Mouse (Mus musculus): ENCODE data around the gene Fam234b.

Fam234b gene

GRCm38 (mm10) chr6:135267221-135267620 lies 69.4 kb downstream of the Fam234b start:
- no peak for DNase-seq (ENCODE audit: low read depth, low spot score)

GRCm38 (mm10) chr6:135268392-135268791 lies 70.6 kb downstream of the Fam234b start:
- no peak for DNase-seq (ENCODE audit: low read depth, low spot score)

GRCm38 (mm10) chr6:135269626-135270025 lies 71.8 kb downstream of the Fam234b start:
- no peak for DNase-seq (ENCODE audit: low read depth, low spot score)

GRCm38 (mm10) chr6:135271761-135272160 lies 74.0 kb downstream of the Fam234b start:
- no peak for DNase-seq (ENCODE audit: low read depth, low spot score)

GRCm38 (mm10) chr6:135273066-135273465 lies 75.3 kb downstream of the Fam234b start:
- no peak for DNase-seq (ENCODE audit: low read depth, low spot score)

- no peak for DNase-seq (ENCODE audit: low read depth, low spot score)
Observed at GRCm38 (mm10) chr6:135275231-135275630, 77.5 kb downstream of the Fam234b start.

GRCm38 (mm10) chr6:135276474-135277295 lies 78.9 kb downstream of the Fam234b start:
- no peak for DNase-seq (ENCODE audit: low read depth, low spot score)

- DNase-seq (ENCODE audit: low read depth, low spot score) = no peak
Observed at GRCm38 (mm10) chr6:135278302-135278701, 80.5 kb downstream of the Fam234b start.

GRCm38 (mm10) chr6:135279286-135279685 lies 81.5 kb downstream of the Fam234b start:
- DNase-seq (ENCODE audit: low read depth, low spot score) = no peak

- DNase-seq (ENCODE audit: low read depth, low spot score) = no peak
Observed at GRCm38 (mm10) chr6:135279856-135280255, 82.1 kb downstream of the Fam234b start.

- DNase-seq (ENCODE audit: low read depth, low spot score) = peak; percentile 50
Observed at GRCm38 (mm10) chr6:135292391-135292790, 94.6 kb downstream of the Fam234b start.

GRCm38 (mm10) chr6:135294150-135294549 lies 96.4 kb downstream of the Fam234b start:
- no peak for DNase-seq (ENCODE audit: low read depth, low spot score)

Measured in 3T3-L1 (cell line).